Mouse (Mus musculus) retina, adult 2 months (tissue): ENCODE data around the gene Gm10447.

Experiments
- DNase-seq: peaks from one replicate; pipeline ENCODE4 v3.0.0-alpha.2; 2012; ENCODE audit warnings: low read depth, low spot score

Gene Gm10447

GRCm38 (mm10) chr11:53456474-53457371, at the start of gene Gm10447, which contains the start of gene Shroom1:
TSS of gene Gm10447 (minus strand) at chr11:53457110.
TSS of gene Shroom1 (plus strand) at chr11:53457205.
- no peak for DNase-seq

- no peak for DNase-seq
These were observed 48.2 kb upstream of the Gm10447 start for GRCm38 (mm10) chr11:53505026-53505663.

GRCm38 (mm10) chr11:53504376-53504775, 47.5 kb upstream of the Gm10447 start:
- DNase-seq: no peak

DNA sequence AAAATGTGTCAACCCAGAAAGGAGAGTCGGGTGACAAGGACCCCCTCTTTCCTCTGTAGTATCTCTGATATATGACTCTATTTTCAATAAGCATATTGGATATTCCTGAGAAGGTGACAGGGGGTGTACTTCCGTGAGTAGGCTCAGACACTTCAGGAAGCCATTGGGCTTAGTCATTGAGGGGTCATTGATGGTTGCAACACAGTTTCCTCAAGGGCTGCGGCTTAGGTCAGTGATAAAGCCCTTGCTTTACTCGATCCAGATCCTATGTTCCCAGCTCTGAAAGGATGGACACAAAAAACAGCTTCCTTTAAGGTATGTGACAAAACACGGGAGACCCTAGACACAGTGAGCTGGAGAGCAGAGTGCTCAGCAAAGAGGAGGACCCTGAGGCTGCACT, 46.8 kb upstream of the Gm10447 start:
- no peak for DNase-seq

DNA sequence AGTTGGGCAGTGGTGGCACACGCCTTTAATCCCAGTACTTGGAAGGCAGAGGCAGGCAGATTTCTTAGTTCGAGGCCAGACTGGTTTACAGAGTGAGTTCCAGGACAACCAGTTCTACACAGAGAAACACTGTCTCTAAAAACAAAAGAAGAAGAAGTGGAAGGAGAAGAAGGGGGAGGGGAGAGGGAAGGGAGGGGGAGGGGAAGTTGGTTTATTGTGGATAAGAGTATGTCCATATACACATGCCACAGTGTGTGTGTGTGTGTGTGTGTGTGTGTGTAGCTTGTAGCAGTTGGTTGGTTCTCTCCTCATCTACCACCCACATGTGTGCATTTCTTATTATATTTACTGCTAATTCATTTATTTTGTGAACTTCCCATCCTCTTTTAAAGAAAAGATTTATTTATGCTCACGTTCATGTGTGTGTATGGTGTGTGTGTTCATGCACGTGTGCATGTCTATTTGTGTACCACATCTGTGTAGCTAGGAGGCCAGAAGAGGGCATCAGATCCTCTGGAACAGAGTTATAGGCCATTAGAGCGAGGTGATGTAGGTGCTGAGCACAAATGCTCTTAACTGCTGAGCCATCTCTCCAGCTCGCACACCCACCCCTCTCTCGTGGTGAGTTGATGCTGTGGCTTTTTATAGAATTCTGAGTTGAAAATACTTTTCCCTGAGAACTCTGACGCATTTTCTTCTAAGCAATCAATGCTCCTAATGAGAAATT, 45.3 kb upstream of the Gm10447 start:
- DNase-seq: no peak

GRCm38 (mm10) chr11:53500569-53500968, 43.7 kb upstream of the Gm10447 start:
- DNase-seq: no peak

- no peak for DNase-seq
These were observed 40.0 kb upstream of the Gm10447 start for GRCm38 (mm10) chr11:53496946-53497345.

- no peak for DNase-seq
These were observed 38.5 kb upstream of the Gm10447 start for GRCm38 (mm10) chr11:53495417-53495816.

GRCm38 (mm10) chr11:53493243-53493955, 36.5 kb upstream of the Gm10447 start:
- DNase-seq: no peak

DNA sequence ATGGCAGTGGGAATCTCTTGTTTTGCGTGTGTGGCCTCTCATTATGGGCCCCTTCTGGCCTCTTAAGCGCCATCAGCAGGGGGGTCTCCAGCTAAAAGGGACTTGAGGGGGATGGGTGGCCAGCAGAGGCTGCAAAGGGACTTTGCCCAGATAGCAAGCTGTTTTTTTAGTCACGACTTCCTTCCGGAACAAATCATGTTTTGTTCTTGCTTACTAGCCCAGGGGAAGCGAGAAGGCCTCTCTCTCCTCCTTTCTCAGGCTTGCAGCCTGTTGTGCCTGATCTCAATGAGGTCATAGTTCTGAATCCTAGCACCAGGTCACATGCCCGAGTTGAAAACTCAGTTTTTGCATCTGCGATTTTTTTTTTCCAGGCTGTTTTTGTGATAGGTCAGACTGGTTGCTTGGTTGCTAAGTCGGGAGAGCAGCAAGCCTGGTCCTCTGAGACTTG, 35.1 kb upstream of the Gm10447 start:
- DNase-seq: no peak

GRCm38 (mm10) chr11:53489421-53489820, 32.5 kb upstream of the Gm10447 start:
- no peak for DNase-seq

GRCm38 (mm10) chr11:53489007-53489406, 32.1 kb upstream of the Gm10447 start:
- no peak for DNase-seq

DNA sequence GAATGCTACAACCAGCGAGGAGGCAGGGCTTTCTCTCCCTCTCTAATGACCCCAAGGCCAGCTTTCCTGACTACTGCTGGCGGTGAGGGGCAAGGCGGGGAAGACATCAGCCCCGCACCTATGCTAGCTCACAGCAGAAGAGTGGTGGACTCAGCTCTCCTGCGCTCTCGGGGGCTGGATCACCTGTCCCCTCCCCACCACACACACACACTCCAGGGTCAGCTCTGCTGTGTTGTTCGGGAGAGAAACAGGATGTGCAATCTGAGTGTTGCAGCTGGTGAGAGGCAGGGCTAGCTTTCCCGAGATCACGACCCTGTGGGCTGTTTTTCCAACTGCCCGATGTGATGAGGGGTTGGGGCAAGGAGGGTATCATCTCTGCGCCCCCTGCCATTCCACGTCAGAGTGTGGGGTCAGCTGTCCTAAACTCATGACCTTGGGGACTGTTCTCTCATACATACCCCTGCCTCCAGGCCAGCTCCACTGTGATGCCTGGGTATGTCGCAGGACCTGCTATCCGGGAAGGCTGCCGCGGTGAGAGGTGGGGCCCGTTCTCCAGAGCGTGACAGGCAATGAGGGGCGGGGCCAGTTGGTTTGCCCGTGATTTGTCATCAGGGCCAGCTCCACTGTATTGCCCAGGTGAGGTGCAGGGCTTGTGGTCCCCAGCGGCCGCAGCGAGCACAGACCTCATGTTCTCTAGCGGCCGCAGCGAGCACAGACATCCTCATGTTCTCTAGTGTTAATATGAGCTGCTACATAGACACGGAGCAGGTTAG, 30.1 kb upstream of the Gm10447 start:
- no peak for DNase-seq

DNA sequence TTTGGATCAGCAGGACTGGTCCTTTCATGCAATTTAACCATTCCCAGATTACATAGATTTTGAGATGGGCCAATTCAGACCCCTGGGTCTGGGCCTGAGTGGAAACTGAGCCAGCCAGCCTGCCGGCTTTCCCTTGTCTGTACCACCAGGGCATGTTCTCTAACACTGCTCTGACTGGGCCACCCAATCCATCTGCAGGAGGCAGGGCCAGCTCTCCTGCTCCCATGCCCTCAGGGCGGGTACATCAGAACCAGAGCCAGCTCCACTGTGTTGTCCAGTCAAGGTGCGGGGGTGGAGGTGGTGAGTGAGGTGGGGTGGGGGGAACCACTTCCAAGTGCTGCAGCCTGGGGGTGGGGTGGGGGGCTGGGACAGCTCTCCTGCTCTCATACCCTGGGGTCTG, 29.4 kb upstream of the Gm10447 start:
- DNase-seq: no peak

DNA sequence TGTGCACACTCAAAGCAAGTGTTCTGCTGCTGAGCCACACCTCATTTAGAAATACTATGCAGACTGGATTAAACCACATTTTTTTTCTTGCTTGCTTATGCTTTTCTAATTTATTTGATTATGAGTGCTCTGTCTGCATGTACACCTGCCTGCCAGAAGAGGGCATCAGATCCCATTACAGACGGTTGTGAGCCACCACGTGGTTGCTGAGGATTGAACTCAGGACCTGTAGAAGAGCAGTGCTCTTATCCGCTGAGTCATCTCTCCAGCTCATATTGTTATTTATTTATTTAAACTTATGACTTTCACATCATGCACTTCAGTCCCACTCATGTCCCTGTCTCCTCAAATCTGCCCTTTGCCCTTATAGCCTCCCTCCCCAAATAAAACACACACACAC, 28.8 kb upstream of the Gm10447 start:
- no peak for DNase-seq

DNA sequence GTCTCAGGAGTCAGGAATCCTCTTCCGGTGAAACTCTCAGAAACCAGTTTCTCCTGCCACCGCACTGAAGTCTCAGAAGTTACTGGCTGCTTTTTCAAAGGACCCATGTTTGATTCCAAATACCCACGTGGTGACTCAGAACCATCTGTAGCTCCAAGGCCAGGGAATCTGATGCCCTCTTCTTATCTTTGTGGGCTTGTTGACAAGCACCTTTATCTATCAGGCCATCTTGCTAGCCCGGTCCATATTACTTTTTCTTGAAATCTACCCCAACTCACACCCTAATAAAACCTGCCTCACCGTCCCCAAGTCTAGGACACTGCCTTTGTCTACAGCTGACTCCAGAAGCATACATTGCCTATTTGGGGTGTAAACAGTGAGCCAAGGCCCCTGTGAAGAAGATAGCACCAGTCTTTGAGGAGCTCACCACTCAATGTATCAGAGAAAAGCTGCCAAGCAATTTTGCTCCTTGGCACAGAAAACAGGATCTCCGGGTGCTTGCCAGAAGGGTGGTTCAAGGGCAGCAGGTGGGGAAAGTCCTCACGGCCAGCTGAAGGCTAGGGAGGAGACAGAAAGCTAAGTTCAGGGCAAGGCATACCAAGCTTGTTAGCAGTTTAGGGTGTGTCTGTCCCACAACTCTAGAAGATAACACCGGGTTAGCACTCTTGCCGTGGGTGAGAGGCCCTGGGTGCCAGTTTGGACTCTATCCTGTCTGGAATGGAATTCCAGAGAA, 26.4 kb upstream of the Gm10447 start:
- DNase-seq: no peak

DNA sequence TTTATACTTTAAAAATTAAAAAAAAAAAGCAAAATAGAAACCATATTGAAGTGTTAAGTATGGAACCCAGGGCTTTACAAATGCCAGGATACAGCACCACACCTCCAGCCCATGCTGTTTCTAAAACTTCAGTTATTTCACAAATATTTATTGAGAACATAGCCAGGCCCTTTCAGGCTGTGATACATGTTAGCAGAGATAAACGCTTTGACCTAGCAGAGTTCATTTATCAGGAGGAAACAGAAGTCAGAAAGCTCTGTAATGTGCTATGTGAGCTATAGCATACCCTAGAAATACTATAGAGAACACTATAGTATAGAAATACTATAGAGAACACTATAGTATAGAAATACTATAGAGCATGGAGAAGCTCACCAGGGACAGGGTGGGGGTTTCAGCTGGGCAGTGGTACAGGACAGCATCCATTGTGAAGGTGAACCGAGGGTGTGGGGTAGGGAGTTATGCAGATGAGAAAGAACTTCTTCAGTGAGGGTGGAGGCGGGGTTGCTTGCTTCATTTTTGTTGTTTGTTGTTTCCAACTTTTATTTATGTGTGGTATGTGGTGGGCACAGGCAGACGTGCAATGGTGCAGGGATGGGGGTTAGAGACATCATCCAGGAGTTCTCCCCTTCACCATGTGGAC, 24.3 kb upstream of the Gm10447 start:
- DNase-seq: no peak

DNA sequence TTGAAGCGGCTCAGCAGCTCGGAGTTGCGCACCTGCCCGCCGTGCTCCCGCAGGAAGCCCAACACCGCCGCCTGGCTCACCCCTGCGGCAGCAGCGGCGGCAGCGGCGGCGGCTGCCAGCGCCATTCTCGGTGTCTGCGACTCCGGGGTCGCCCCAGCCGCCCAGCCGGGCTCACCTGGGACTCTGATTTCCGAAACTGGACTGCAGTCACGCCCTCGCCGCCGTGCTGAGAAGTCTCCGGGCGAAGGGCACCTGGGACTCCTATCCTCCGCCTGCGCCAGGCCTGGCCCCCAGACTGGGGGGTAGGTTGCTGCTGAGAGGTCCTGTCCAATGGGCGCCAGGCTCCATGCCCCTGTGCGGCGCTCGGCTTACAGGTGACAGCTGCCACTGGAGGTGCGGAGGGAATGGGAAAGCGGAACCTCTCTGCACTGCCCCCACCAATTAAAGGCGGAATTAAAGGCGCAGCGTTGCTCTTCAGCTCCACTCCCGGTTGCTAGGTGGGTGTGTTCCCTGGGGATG, 22.9 kb upstream of the Gm10447 start, which contains the start of the genes Gm9945 and Sowaha:
Gene Gm9945 (plus strand): TSS at position 384 of the 519 bp plus-strand sequence.
Gene Sowaha (minus strand): TSS at position 492 of the 519 bp plus-strand sequence.
- no peak for DNase-seq

DNA sequence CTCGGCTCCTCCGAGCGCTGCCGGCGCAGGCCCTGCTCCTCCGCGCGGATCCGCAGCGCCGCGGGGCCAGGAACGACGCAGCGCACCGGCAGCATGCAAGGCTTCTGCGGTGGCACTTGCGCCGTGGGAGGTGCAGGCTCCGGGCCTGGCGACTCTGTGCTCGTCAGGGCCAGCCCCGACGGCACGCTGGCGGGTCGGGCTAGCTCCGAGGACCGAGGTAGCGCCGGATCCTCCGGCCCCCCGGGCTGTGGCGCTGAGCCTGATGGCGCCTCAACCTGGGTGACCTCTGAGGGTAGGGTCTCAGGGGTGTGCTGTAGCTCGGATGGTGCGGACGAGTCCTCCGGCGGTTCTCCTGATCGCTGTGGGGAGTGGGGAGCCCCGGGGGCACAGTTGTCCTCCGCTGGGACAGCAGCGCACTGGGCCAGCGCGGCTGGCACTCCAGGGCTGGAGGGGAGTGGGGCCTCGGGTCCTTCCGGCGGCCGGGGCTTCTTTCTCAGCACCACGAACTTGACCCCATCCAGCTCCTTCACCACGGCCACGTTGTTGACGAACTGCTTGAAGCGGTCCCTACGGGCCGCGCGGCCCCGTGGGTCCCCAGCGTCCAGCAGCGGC, 22.4 kb upstream of the Gm10447 start:
- DNase-seq: no peak
